Mouse (Mus musculus): ENCODE measurements around the gene Elovl4. TPM values are rescaled to one million over a fixed set of nuclear protein-coding genes. Genes with fewer than 3 reads are reported as not detected.

Elovl4 gene
- total RNA-seq, 2 experiments from 2014 or later = 1.0 to 1.2 TPM

Other genes with a start within 250 kb of the Elovl4 start
- gene Ttk, start 28.4 kb upstream of the Elovl4 start, total RNA-seq (2021) = 1 to 10 TPM; 9.4 to 9.7 TPM
- gene Bckdhb, start 118.9 kb upstream of the Elovl4 start, total RNA-seq (2021) = 10 to 100 TPM; 15.2 to 24.1 TPM

Measured in gastrocnemius, postnatal 4 days (tissue).